Mouse (Mus musculus) liver, embryonic 14.5 days (tissue): Measurements from ENCODE around the gene Ino80d.

Experiments used
- CTCF ChIP-seq: IDR thresholded peaks from 2 replicates; pipeline ENCODE4 v1.5.1; 2016; ENCODE audit warnings: antibody characterized with exemption, low read depth, control low read depth
- EP300 ChIP-seq: IDR thresholded peaks from 2 replicates; pipeline ENCODE4 v1.6.1; 2016; ENCODE audit warnings: antibody characterized with exemption, low read depth

- TF ChIP-seq CTCF: no peak
- TF ChIP-seq EP300: no peak
Measured at GRCm38 (mm10) chr1:62908508-62908907, 206.0 kb downstream of the Ino80d start.
